Mouse (Mus musculus): ENCODE measurements around the gene Ube2f. TPM values are rescaled to one million over a fixed set of nuclear protein-coding genes. Genes with fewer than 3 reads are reported as not detected.

Ube2f gene
- polyA plus RNA-seq, 1 experiment from 2014 or later: 77.9 TPM

DNA sequence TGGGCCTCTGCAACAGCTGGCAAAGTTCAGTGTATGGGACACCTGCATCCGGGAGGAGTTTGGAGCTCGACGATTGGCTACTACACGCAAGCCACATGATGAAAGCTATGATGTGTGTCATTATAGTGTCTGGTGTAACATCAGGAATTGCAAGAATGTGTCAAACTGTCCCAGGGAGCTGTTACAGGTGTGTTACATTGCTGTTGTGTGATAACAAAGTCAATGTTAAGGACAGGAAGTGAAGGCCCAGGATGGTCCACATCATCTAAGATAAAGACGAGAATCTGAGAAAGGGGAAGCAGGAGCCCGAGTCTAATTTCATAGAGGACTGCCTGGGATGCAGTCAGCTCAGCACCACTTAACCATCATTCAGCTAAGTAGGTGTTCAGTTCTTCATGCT, 45.4 kb downstream of the Ube2f start:
- no peak overlapping the region for H3K4me3 ChIP-seq (ENCODE audit: low read depth, low read length)
- no peak overlapping the region for H3K4me2 ChIP-seq
- no peak overlapping the region for H3K9ac ChIP-seq
- peaks cover 10% of the 10 kb centered on the region; the same call in 1 of the 2 replicates for H3K36me3 ChIP-seq (ENCODE audit: insufficient read depth)
- H3K9me3 ChIP-seq (ENCODE audit: low read depth, low read length): no peaks in the 10 kb centered on the region
- WGBS: 86% methylated on average over 6 of the region's 6 CpGs
- ATAC-seq (ENCODE audit: insufficient read depth) (no peak), DNase-seq (no peak)
- H3K27ac ChIP-seq (ENCODE audit: low read depth): no peak overlapping the region
- no peak for TF ChIP-seq CTCF (IDR thresholded peaks at IDR 0.05; ENCODE audit: low read depth)
- H3K4me1 ChIP-seq (ENCODE audit: insufficient read depth): no peaks in the 10 kb centered on the region
- H3K27me3 ChIP-seq (ENCODE audit: insufficient read depth, low read length): no peaks in the 10 kb centered on the region

DNA sequence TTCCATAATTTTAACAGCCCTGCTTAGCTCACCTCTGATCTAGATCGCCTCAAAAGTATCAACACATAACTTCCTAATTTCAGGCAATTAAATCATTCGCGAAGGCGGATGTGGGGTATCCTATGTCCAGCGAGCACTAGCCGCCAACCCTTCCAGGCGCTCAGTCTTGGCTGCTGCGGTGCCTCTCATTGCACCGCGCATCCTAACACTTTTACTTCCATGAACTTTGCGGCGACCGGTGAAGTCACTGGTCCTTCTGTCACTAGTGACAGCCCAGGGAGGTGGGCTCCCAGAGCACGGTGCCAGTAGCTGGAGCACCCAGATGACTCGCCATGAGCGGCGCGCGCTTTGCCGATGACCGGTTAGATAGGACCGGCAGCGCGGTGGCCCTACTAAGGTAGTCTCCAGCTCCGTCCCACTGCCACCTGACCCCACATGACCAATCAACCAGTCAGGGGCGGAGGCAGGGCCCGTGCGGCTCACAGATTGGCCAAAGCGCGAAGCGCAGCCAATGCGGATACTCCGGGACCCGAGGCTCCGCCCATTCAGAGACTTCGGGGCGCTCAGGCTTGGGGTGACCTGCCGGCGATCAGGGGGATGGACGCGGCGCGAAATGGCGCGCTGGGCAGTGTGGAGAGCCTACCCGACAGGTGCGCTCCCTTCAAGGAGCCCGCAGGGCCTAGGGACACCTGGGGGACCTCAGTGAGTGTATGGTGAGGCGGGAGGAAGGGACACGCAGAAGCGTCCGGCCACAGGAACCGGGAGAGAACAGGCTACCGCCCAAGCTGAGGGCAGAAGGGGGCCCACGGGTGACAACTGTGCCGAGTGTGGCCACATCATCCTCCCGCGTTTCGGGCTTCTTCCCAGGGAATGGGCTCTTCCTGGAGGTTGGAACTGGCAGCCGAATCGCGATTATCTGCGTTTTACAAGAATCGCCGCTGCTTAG, 48.0 kb downstream of the Ube2f start, which contains the start of gene Scly:
TSS of gene Scly (plus strand) at position 540 of the 946 bp plus-strand sequence.
- DNase-seq (peak; percentile 95), ATAC-seq (ENCODE audit: insufficient read depth) (peak; percentile 99)
- H3K4me2 ChIP-seq: peak within 1 kb of the TSS; percentile 75
- H3K9ac ChIP-seq: peak within 1 kb of the TSS; percentile 70
- H3K4me1 ChIP-seq (ENCODE audit: insufficient read depth): no peaks in the 10 kb centered on the region
- H3K27me3 ChIP-seq (ENCODE audit: insufficient read depth, low read length): no peaks in the 10 kb centered on the region
- H3K27ac ChIP-seq (ENCODE audit: low read depth): 0 out of 2 replicates have a peak within 1 kb of the TSS, but pooled peaks have one; percentile 30
- peak within 1 kb of the TSS; percentile 76 for H3K4me3 ChIP-seq (ENCODE audit: low read depth, low read length)
- TF ChIP-seq CTCF (IDR thresholded peaks at IDR 0.05; ENCODE audit: low read depth): peak; percentile 7; the same call in 1 of the 2 replicates
- WGBS: under 1% methylated on average over 65 of the region's 65 CpGs
- no peaks in the 10 kb centered on the region for H3K36me3 ChIP-seq (ENCODE audit: insufficient read depth)
- no peaks in the 10 kb centered on the region for H3K9me3 ChIP-seq (ENCODE audit: low read depth, low read length)

DNA sequence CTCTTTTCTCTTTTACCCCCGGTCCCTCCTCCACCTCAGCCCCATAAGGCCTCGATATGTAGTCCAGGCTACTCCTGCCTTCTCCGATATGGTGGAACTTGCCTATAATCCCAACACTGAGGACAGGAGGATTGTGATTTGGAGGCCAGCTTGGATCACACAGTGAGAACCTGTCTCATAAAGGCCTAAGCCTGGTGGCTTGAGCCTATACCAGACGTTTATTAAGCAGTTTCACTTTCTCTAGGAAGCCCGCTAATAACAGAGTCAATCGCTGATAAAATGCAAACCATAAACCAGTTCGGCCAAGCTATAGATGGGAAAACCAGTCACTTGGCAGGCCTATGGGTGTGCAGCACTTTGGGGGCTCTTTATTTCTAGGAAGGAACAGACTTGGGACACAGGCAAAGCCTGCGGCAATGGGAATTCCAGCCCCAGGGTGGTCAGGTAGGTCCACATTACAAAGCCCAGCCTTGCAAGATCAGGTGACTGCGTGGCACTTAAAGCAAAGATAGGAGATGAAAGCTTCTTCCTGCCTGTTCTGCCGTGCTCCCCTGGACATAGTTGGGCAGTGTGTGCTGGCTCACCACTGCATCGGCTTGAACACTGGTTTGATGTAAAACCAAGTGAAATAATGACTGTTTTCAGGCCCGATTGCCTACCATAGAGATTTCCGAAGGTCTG, 49.1 kb downstream of the Ube2f start:
- ATAC-seq (ENCODE audit: insufficient read depth) (no peak), DNase-seq (no peak)
- no peak overlapping the region for H3K27ac ChIP-seq (ENCODE audit: low read depth)
- H3K9ac ChIP-seq: peak overlapping the region; percentile 70
- no peaks in the 10 kb centered on the region for H3K36me3 ChIP-seq (ENCODE audit: insufficient read depth)
- no peaks in the 10 kb centered on the region for H3K27me3 ChIP-seq (ENCODE audit: insufficient read depth, low read length)
- H3K4me2 ChIP-seq: peak overlapping the region; percentile 75
- no peak for TF ChIP-seq CTCF (IDR thresholded peaks at IDR 0.05; ENCODE audit: low read depth)
- no peaks in the 10 kb centered on the region for H3K4me1 ChIP-seq (ENCODE audit: insufficient read depth)
- WGBS: 77% methylated on average over 13 of the region's 13 CpGs
- no peaks in the 10 kb centered on the region for H3K9me3 ChIP-seq (ENCODE audit: low read depth, low read length)
- H3K4me3 ChIP-seq (ENCODE audit: low read depth, low read length): peak overlapping the region; percentile 76

DNA sequence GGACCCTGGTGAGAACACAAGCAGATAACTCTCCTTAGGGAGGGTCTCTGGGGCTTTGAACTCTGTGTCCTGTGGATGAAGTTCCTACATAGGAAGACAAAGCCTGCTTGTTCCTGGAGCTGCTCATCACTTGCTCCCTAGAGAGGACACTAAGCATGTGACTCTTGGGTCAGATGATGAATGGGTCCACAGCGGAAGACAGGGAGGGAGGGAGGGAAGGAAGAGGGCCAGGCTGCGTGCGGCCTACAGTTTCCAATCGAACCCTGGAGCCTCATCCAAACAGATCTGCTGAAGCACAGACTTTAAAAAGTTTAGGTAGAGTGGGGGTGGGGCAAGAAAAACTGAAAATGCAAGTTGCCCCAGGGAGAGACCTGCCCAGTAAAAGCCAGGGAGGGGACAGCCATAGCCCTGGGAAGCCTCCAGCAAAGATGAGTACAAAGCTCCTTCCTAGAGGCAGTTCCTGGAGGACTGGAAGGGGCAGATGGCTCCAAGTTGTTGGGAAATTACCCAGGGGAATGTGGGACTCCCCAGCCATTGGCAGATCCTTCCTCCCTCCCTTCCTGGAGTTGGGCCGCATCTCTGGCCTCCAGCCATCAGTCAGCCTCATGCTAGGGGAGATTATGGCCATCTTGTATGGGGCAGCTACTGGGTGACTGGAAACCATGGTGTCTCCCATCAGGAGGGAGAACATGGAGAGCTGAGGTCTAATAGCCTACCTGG, 49.8 kb downstream of the Ube2f start:
- Histone ChIP-seq H3K36me3 (ENCODE audit: insufficient read depth) (0 out of 2 replicates have a peak, but pooled peaks cover under 1% of the 10 kb centered on the region), H3K27ac (ENCODE audit: low read depth) (no peak overlapping the region), H3K9me3 (ENCODE audit: low read depth, low read length) (no peaks in the 10 kb centered on the region), H3K9ac (no peak overlapping the region), H3K4me3 (ENCODE audit: low read depth, low read length) (no peak overlapping the region), H3K27me3 (ENCODE audit: insufficient read depth, low read length) (no peaks in the 10 kb centered on the region), H3K4me2 (no peak overlapping the region), H3K4me1 (ENCODE audit: insufficient read depth) (no peaks in the 10 kb centered on the region)
- WGBS: 63% methylated on average over 5 of the region's 5 CpGs
- no peak for TF ChIP-seq CTCF (IDR thresholded peaks at IDR 0.05; ENCODE audit: low read depth)
- ATAC-seq (ENCODE audit: insufficient read depth): no peak
- peak; percentile 12 for DNase-seq

DNA sequence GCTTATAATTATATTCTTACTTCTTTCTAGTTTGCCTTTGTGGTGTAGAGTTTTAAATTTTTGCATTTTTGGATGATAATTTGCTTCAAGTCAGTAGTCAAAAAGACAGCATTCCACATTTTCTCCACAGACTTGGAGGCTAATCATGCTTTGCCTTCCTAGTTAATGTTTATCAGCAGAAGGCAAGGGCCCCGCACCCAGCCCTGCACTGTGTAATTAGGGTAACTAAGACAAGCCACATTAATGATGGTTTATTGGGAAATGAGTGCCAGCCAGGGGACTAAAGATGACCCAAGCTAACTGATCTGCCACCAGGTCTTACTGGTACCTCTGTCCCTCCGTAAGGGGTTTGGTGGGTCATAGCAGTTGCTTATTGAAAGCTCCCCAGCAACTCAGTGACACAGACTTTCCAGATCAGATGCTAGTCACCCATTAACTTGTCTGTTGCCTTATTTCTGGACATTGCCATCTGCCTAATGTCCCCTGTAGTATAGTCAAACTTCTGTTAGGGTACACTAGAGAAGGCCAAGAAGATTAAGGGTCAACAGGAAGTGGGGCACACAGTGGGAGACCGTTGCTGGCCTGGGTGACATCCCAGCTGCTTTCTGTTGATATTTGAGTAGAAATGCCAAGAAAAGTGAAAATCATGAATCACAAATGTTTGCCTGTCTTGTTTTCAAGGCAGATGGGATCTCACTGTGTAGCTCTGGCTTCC, 51.3 kb downstream of the Ube2f start:
- ATAC-seq (ENCODE audit: insufficient read depth): no peak
- no peak for TF ChIP-seq CTCF (IDR thresholded peaks at IDR 0.05; ENCODE audit: low read depth)
- 59% methylated on average over 3 of the region's 3 CpGs for WGBS
- Histone ChIP-seq H3K9me3 (ENCODE audit: low read depth, low read length) (no peaks in the 10 kb centered on the region), H3K9ac (no peak overlapping the region), H3K4me3 (ENCODE audit: low read depth, low read length) (no peak overlapping the region), H3K27ac (ENCODE audit: low read depth) (no peak overlapping the region), H3K27me3 (ENCODE audit: insufficient read depth, low read length) (no peaks in the 10 kb centered on the region), H3K4me1 (ENCODE audit: insufficient read depth) (no peaks in the 10 kb centered on the region), H3K4me2 (no peak overlapping the region), H3K36me3 (ENCODE audit: insufficient read depth) (0 out of 2 replicates have a peak, but pooled peaks cover 10% of the 10 kb centered on the region)
- peak; percentile 11 for DNase-seq

DNA sequence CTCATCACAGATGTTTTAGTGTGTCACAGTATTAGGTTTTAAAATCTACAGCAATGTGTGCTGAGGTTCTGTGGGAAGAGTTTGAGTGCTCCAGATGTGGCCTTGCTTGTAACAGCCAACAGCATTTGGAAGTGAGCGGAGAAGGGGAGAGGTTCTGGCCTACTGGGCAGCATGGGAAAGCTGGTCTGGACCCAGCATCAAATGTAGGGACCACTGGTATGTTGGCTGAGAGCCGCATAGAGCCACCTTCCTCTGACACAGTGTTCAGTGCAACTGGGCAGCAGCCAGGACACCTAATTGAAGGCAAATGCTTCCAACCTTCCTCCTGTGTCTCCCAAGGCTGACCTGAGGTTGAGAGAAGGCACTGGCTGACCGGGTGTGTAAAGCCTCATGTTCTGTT, 51.9 kb downstream of the Ube2f start:
- 79% methylated on average over 3 of the region's 3 CpGs for WGBS
- Histone ChIP-seq H3K9ac (no peak overlapping the region), H3K4me3 (ENCODE audit: low read depth, low read length) (no peak overlapping the region), H3K27ac (ENCODE audit: low read depth) (no peak overlapping the region), H3K27me3 (ENCODE audit: insufficient read depth, low read length) (no peaks in the 10 kb centered on the region), H3K4me1 (ENCODE audit: insufficient read depth) (no peaks in the 10 kb centered on the region), H3K9me3 (ENCODE audit: low read depth, low read length) (no peaks in the 10 kb centered on the region), H3K36me3 (ENCODE audit: insufficient read depth) (0 out of 2 replicates have a peak, but pooled peaks cover 10% of the 10 kb centered on the region), H3K4me2 (no peak overlapping the region)
- ATAC-seq (ENCODE audit: insufficient read depth) (no peak), DNase-seq (no peak)
- TF ChIP-seq CTCF (IDR thresholded peaks at IDR 0.05; ENCODE audit: low read depth): no peak

Data from lung, embryonic 14.5 days (tissue).